Mouse (Mus musculus) MEL (cell line): ENCODE data around the gene Fzd7. TPM values are rescaled to one million over a fixed set of nuclear protein-coding genes. Genes with fewer than 3 reads are reported as not detected.

ENCODE experiments used
- DNase-seq: peaks from one replicate; pipeline ENCODE4 v3.0.0; 2011; ENCODE audit warnings: low read depth, low spot score
- H3K27ac ChIP-seq: 2 replicates; pipeline ENCODE4 v1.5.1; 2012; ENCODE audit warnings: low read depth, mild to moderate bottlenecking, control low read depth, low read length, moderate library complexity; ENCODE audit not compliant: control insufficient read depth
- H3K27me3 ChIP-seq, 2 experiments: fragments of 150-350 bp in 1 of 2; sonication (generic) in 1 of 2; 2 replicates each; pipeline ENCODE4 v1.6.1; 2012; ENCODE audit warnings: low read length in 2 of 2, mild to moderate bottlenecking in 2 of 2, improper control_type of control experiment in 1 of 2, moderate library complexity in 1 of 2; ENCODE audit not compliant: insufficient read depth in 2 of 2, control insufficient read depth in 1 of 2
- H3K36me3 ChIP-seq, 2 experiments: 2 replicates each; pipeline ENCODE4 v1.6.1; 2012 to 2014; ENCODE audit warnings: low read length in 2 of 2, improper control_type of control experiment in 1 of 2, inconsistent platforms in 1 of 2, mild to moderate bottlenecking in 1 of 2; ENCODE audit not compliant: insufficient read depth in 2 of 2, control insufficient read depth in 1 of 2
- H3K4me1 ChIP-seq, 2 experiments: fragments of 150-350 bp in 1 of 2; sonication (generic) in 1 of 2; 2 replicates each; pipeline ENCODE4 v1.6.1; 2012; ENCODE audit warnings: low read length in 2 of 2, improper control_type of control experiment in 1 of 2, mild to moderate bottlenecking in 1 of 2; ENCODE audit not compliant: insufficient read depth in 2 of 2, control insufficient read depth in 1 of 2
- H3K4me3 ChIP-seq, 2 experiments: fragments of 150-350 bp in 1 of 2; sonication (generic) in 1 of 2; 2 replicates each; pipeline ENCODE4 v1.5.1; 2012; ENCODE audit warnings: low read depth in 2 of 2, low read length in 2 of 2, mild to moderate bottlenecking in 2 of 2, moderate library complexity in 2 of 2, control low read depth in 1 of 2, improper control_type of control experiment in 1 of 2; ENCODE audit not compliant: control insufficient read depth in 1 of 2, insufficient read depth in 1 of 2
- H3K79me2 ChIP-seq: 2 replicates; pipeline ENCODE4 v1.6.1; 2012; ENCODE audit warnings: mild to moderate bottlenecking, low read length, moderate library complexity; ENCODE audit not compliant: control insufficient read depth, poor library complexity, insufficient read depth
- H3K9ac ChIP-seq: 2 replicates; pipeline ENCODE4 v1.6.1; 2012; ENCODE audit warnings: low read depth, mild to moderate bottlenecking, control low read depth, low read length, moderate library complexity; ENCODE audit not compliant: control insufficient read depth, poor library complexity, severe bottlenecking
- H3K9me3 ChIP-seq: fragments of 150-350 bp; sonication (generic); replicated peaks from 2 replicates; pipeline ENCODE4 v1.6.1; 2012; ENCODE audit warnings: mild to moderate bottlenecking, low read length, improper control_type of control experiment, moderate library complexity; ENCODE audit not compliant: insufficient read depth
- BHLHE40 ChIP-seq: IDR thresholded peaks from 2 replicates; pipeline ENCODE4 v1.6.1; 2012; ENCODE audit warnings: low read depth, mild to moderate bottlenecking, inconsistent platforms, low read length, improper control_type of control experiment, borderline replicate concordance
- CHD1 ChIP-seq: IDR thresholded peaks from 2 replicates; pipeline ENCODE4 v1.6.1; 2012; ENCODE audit warnings: low read depth, mild to moderate bottlenecking, inconsistent platforms, low read length, improper control_type of control experiment
- CHD2 ChIP-seq: IDR thresholded peaks from 2 replicates; pipeline ENCODE4 v1.6.1; 2011; ENCODE audit warnings: low read length, improper control_type of control experiment
- CTCF ChIP-seq, 3 experiments: IDR thresholded peaks in 2 of 3; conservative IDR thresholded peaks in 1 of 3; 2 replicates each; pipeline ENCODE4 v1.5.1; 2011 to 2012; ENCODE audit warnings: low read length in 3 of 3, low read depth in 2 of 3, mild to moderate bottlenecking in 2 of 3, improper control_type of control experiment in 1 of 3, inconsistent platforms in 1 of 3, mixed read lengths in 1 of 3, moderate library complexity in 1 of 3; ENCODE audit not compliant: control insufficient read depth in 1 of 3, insufficient read depth in 1 of 3, poor library complexity in 1 of 3, severe bottlenecking in 1 of 3
- E2F4 ChIP-seq: IDR thresholded peaks from 2 replicates; pipeline ENCODE4 v1.6.1; 2011; ENCODE audit warnings: low read depth, low read length, improper control_type of control experiment, borderline replicate concordance
- EP300 ChIP-seq, 2 experiments: IDR thresholded peaks; 2 replicates each; pipeline ENCODE4 v1.6.1; 2011; ENCODE audit warnings: improper control_type of control experiment in 2 of 2, low read length in 2 of 2, low read depth in 1 of 2, mild to moderate bottlenecking in 1 of 2
- ETS1 ChIP-seq: IDR thresholded peaks from 2 replicates; pipeline ENCODE4 v1.6.1; 2012; ENCODE audit warnings: low read depth, mild to moderate bottlenecking, inconsistent platforms, low read length, improper control_type of control experiment, moderate library complexity
- GABPA ChIP-seq: IDR thresholded peaks from 2 replicates; pipeline ENCODE4 v1.6.1; 2012; ENCODE audit warnings: low read depth, mild to moderate bottlenecking, inconsistent platforms, low read length, improper control_type of control experiment, moderate library complexity
- JUND ChIP-seq: IDR thresholded peaks from 2 replicates; pipeline ENCODE4 v1.6.1; 2011; ENCODE audit warnings: low read depth, mild to moderate bottlenecking, improper control_type of control experiment, low read length
- KAT2A ChIP-seq: conservative IDR thresholded peaks from 2 replicates; pipeline ENCODE4 v1.6.1; 2012; ENCODE audit warnings: low read depth, low read length, improper control_type of control experiment, inconsistent platforms
- MAFK ChIP-seq: IDR thresholded peaks from 2 replicates; pipeline ENCODE4 v1.6.1; 2011; ENCODE audit warnings: low read depth, mild to moderate bottlenecking, low read length, improper control_type of control experiment, borderline replicate concordance
- MAZ ChIP-seq: IDR thresholded peaks from 2 replicates; pipeline ENCODE4 v1.6.1; 2012; ENCODE audit warnings: low read depth, mild to moderate bottlenecking, inconsistent platforms, low read length, improper control_type of control experiment
- MEF2A ChIP-seq: IDR thresholded peaks from 2 replicates; pipeline ENCODE4 v1.6.1; 2014; ENCODE audit warnings: low read depth, mild to moderate bottlenecking, inconsistent platforms, low read length, improper control_type of control experiment; ENCODE audit not compliant: poor library complexity, insufficient replicate concordance, severe bottlenecking; ENCODE audit errors: extremely low read depth
- MYB ChIP-seq: IDR thresholded peaks from 2 replicates; pipeline ENCODE4 v1.6.1; 2011; ENCODE audit warnings: mild to moderate bottlenecking, low read depth, low read length, improper control_type of control experiment
- MYC ChIP-seq: IDR thresholded peaks from 2 replicates; pipeline ENCODE4 v1.6.1; 2011; ENCODE audit warnings: low read depth, mild to moderate bottlenecking, low read length, improper control_type of control experiment, moderate library complexity
- NELFE ChIP-seq: IDR thresholded peaks from 2 replicates; pipeline ENCODE4 v1.6.1; 2011; ENCODE audit warnings: low read depth, low read length, improper control_type of control experiment
- NRF1 ChIP-seq: IDR thresholded peaks from 2 replicates; pipeline ENCODE4 v1.6.1; 2014; ENCODE audit warnings: low read depth, mild to moderate bottlenecking, inconsistent platforms, low read length, improper control_type of control experiment, moderate library complexity; ENCODE audit not compliant: poor library complexity, insufficient read depth, severe bottlenecking
- POLR2A ChIP-seq, 2 experiments: IDR thresholded peaks; 2 replicates each; pipeline ENCODE4 v1.6.1; 2011 to 2012; ENCODE audit warnings: low read length in 2 of 2, mild to moderate bottlenecking in 2 of 2, control low read depth in 1 of 2, improper control_type of control experiment in 1 of 2, low read depth in 1 of 2, moderate library complexity in 1 of 2; ENCODE audit not compliant: control insufficient read depth in 1 of 2, insufficient read depth in 1 of 2, poor library complexity in 1 of 2
- POLR2AphosphoS5 ChIP-seq: IDR thresholded peaks from 2 replicates; pipeline ENCODE4 v1.6.1; 2012; ENCODE audit warnings: low read depth, borderline replicate concordance, mild to moderate bottlenecking, inconsistent platforms, low read length, moderate library complexity, mixed read lengths
- RAD21 ChIP-seq: IDR thresholded peaks from 2 replicates; pipeline ENCODE4 v1.6.1; 2011; ENCODE audit warnings: mild to moderate bottlenecking, low read depth, low read length, improper control_type of control experiment
- RCOR1 ChIP-seq: IDR thresholded peaks from 2 replicates; pipeline ENCODE4 v1.6.1; 2012; ENCODE audit warnings: low read depth, mild to moderate bottlenecking, inconsistent platforms, low read length, improper control_type of control experiment
- SIN3A ChIP-seq: IDR thresholded peaks from 2 replicates; pipeline ENCODE4 v1.6.1; 2012; ENCODE audit warnings: low read length, improper control_type of control experiment, inconsistent platforms
- TAL1 ChIP-seq: IDR thresholded peaks from 2 replicates; pipeline ENCODE4 v1.6.1; 2012; ENCODE audit warnings: mild to moderate bottlenecking, inconsistent platforms, low read length, moderate library complexity, mixed read lengths
- UBTF ChIP-seq: IDR thresholded peaks from 2 replicates; pipeline ENCODE4 v1.6.1; 2012; ENCODE audit warnings: low read depth, mild to moderate bottlenecking, inconsistent platforms, low read length, improper control_type of control experiment, moderate library complexity, borderline replicate concordance; ENCODE audit not compliant: insufficient read depth
- USF1 ChIP-seq: IDR thresholded peaks from 2 replicates; pipeline ENCODE4 v1.6.1; 2014; ENCODE audit warnings: low read depth, mild to moderate bottlenecking, inconsistent platforms, low read length, improper control_type of control experiment, moderate library complexity
- USF2 ChIP-seq, 2 experiments: IDR thresholded peaks; 2 replicates each; pipeline ENCODE4 v1.6.1; 2011 to 2012; ENCODE audit warnings: improper control_type of control experiment in 2 of 2, low read length in 2 of 2, borderline replicate concordance in 1 of 2, inconsistent platforms in 1 of 2, low read depth in 1 of 2, mild to moderate bottlenecking in 1 of 2; ENCODE audit not compliant: insufficient read depth in 1 of 2
- ZKSCAN1 ChIP-seq: IDR thresholded peaks from 2 replicates; pipeline ENCODE4 v1.6.1; 2012; ENCODE audit warnings: low read depth, mild to moderate bottlenecking, inconsistent platforms, low read length, improper control_type of control experiment, moderate library complexity
- ZMIZ1 ChIP-seq: IDR thresholded peaks from 2 replicates; pipeline ENCODE4 v1.6.1; 2012; ENCODE audit warnings: low read depth, mild to moderate bottlenecking, inconsistent platforms, low read length, improper control_type of control experiment, moderate library complexity
- ZNF384 ChIP-seq: IDR thresholded peaks from 2 replicates; pipeline ENCODE4 v1.6.1; 2012; ENCODE audit warnings: low read depth, mild to moderate bottlenecking, inconsistent platforms, low read length, improper control_type of control experiment
- polyA plus RNA-seq, 2 experiments: library from polyadenylated mRNA; stranded (reverse) in 1 of 2; unstranded in 1 of 2; fragments of >175 nt in 1 of 2; fragments of >200 nt in 1 of 2; gene quantifications; 2 replicates each; pipeline versions ENCODE4 v1.2.1 to v1.2.4; 2012; ENCODE audit warnings: low replicate concordance in 2 of 2, low read depth in 1 of 2; ENCODE audit not compliant: insufficient read length in 2 of 2, insufficient read depth in 1 of 2, missing spikeins in 1 of 2
- total RNA-seq: library from RNA; depleted of rRNA; stranded (reverse); fragments of 300-350 nt; gene quantifications from 2 replicates; pipeline ENCODE4 v1.2.3, GENCODE M21; 2012

Gene Fzd7
- total and polyA plus RNA-seq, 3 experiments = 18.5 to 24.7 TPM; not detected in 1

DNA sequence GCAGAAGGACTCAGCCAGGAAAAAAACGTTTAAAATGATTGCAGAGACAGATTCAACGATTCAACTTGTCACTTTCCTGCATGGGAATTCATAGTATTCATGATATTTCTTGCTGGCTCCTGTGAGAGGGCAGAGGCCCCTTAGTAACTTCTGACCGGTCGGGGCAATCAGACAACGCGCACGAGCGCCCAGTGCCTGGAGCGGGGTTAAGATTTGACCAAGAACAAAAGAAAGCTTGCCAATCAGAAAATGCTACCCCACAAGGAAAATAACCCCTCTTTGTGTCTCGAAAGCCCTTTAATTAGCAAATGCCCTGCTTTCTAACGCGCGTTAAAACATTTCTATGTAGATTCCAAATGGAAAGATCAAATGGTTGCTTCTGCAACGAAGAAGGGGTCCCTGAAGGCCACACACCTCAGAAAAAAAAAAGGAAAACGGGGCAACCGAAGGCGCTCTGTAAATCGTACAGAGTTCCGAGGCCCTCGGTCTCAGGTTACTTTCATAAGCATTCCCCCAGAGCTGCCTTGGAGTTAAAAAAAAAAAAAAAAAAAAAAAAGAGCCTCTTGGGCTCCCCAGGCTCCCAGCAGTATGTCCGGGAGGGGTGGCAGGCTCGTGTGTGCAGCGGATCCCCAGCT, 1.3 kb upstream of the Fzd7 start (continued):
- TF ChIP-seq RAD21 (no peak), MYC (no peak), JUND (no peak), RCOR1 (0 out of 2 replicates have a peak, but pooled peaks have one; percentile 6), MEF2A (no peak), ZNF384 (peak; percentile 93)
- TF ChIP-seq, all 39 proteins: peak for 8

DNA sequence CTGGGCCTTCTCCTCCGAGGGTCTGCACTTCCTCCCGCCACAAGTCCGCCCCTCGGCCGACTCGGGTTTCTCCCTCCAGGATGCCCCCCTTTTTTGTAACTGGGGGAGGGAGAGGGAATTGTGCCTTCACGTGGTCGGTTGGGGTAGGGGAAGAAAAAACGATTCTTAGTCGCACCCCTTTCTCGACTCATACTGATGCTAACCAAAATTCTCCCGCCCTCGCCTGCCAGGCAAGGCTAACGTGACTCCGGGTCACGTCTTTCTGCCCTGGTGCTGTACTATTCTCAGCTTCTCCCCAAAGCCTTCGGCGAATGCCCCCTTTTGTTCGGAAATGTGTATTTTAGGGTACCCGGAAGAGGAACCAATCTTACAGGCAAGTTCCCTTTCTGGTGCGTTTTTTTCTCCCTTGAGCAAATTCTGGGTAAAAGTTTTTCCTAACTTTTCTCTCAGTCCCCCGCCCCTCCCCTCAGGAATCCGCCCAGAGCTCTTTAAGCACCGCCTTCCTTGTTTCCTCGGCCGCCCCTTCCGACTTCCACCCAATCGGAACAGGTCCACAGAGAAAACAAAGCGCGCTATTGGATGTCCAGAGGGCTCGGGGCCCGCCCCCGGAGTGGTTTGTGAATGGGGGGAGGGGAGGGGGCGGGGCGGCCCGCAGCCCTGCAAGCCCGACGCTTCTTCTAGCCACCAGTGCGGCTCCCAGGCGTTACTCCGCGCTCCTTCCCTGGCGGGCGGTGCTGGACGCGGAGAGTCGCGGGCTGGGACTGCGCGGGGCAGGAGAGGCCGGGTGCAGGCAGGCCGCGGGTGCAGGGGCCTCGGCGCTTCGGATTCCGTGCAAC, 550 bp upstream of the Fzd7 start:
- peaks cover 8 to 25% of the 10 kb centered on the region in 2 experiments for H3K4me1 ChIP-seq
- H3K27me3 ChIP-seq = no peaks in the 10 kb centered on the region
- TF ChIP-seq USF1 (peak; percentile 77), ZKSCAN1 (no peak), ZNF384 (peak; percentile 91), CHD2 (peak; percentile 82), NELFE (peak; percentile 70), MEF2A (no peak), CTCF (IDR thresholded peaks at IDR 0.05 in 2 of 3, conservative IDR thresholded peaks at IDR 0.05 in 1 of 3; ENCODE audit: control insufficient read depth in 1 of 3, insufficient read depth in 1 of 3, low read depth in 2 of 3, low read length in 3 of 3, poor library complexity in 1 of 3, severe bottlenecking in 1 of 3) (no peak), EP300 (IDR thresholded peaks at IDR 0.05; ENCODE audit: low read depth in 1 of 2, low read length in 2 of 2) (peak in 1 of 2 experiments; percentile 31; a peak in 2 of 4 replicates), MYC (peak; percentile 87), MAFK (no peak), MYB (no peak), KAT2A (no peak; the same call in 1 of the 2 replicates), ZMIZ1 (peak; percentile 94), UBTF (peak; percentile 92; the same call in 1 of the 2 replicates), TAL1 (no peak), POLR2AphosphoS5 (no peak), CHD1 (no peak; the same call in none of the 2 replicates), RAD21 (no peak), MAZ (peak; percentile 91), JUND (no peak), NRF1 (0 out of 2 replicates have a peak, but pooled peaks have one; percentile 6), POLR2A (IDR thresholded peaks at IDR 0.05; ENCODE audit: control insufficient read depth in 1 of 2, insufficient read depth in 1 of 2, low read depth in 1 of 2, low read length in 2 of 2, poor library complexity in 1 of 2) (peak; percentile 69 to 84), GABPA (no peak), ETS1 (peak; percentile 61), E2F4 (peak; percentile 61; the same call in 1 of the 2 replicates), RCOR1 (no peak), BHLHE40 (no peak; the same call in 1 of the 2 replicates), SIN3A (peak; percentile 73), USF2 (IDR thresholded peaks at IDR 0.05; ENCODE audit: borderline replicate concordance in 1 of 2, insufficient read depth in 1 of 2, low read depth in 1 of 2, low read length in 2 of 2) (no peak)

More for the DNA sequence above, 550 bp upstream of the Fzd7 start:
- H3K79me2 ChIP-seq = peaks cover 44% of the 10 kb centered on the region
- H3K27ac ChIP-seq = peak overlapping the region; percentile 93
- H3K36me3 ChIP-seq = peaks cover 1 to 19% of the 10 kb centered on the region in 2 experiments; a peak in 3 of 4 replicates
- peak overlapping the region; percentile 69 to 88 for H3K4me3 ChIP-seq
- DNase-seq = peak; percentile 98
- H3K9ac ChIP-seq = peak overlapping the region; percentile 86
- no peaks in the 10 kb centered on the region for H3K9me3 ChIP-seq
